Mouse (Mus musculus): Measurements from ENCODE around the gene Fcor. TPM values are rescaled to one million over a fixed set of nuclear protein-coding genes. Genes with fewer than 3 reads are reported as not detected.

Fcor gene
- polyA plus RNA-seq, 1 experiment from 2014 or later: 16.4 TPM

DNA sequence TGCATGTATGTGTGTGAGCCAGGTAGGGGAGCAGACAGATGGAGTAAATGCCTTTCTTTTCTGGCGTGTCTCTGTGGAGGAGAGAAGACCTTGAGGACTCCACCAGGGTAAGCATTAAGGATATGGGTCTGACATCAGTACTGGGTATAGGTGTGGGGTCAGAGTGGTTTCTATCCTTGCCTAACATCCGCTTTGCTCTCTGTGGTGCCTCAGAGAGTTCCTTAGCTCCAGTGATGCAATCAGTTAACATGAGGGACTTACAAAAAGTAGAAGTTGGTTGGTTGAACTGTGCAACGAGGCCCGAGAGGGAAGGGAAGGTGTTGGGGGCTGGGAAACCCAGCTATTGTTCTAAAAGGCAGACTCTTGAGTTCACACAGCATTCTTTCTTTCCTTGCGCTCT lies 7.8 kb downstream of the Fcor start:
- H3K9me3 ChIP-seq: no peaks in the 10 kb centered on the region
- ATAC-seq (ENCODE audit: low FRiP score, low read depth): no peak
- no peaks in the 10 kb centered on the region for H3K36me3 ChIP-seq
- H3K9ac ChIP-seq: no peak overlapping the region
- H3K27me3 ChIP-seq: no peaks in the 10 kb centered on the region
- no peak overlapping the region for H3K4me2 ChIP-seq (replicated peaks)
- H3K27ac ChIP-seq: no peak overlapping the region
- no peaks in the 10 kb centered on the region for H3K4me1 ChIP-seq
- no peak overlapping the region for H3K4me3 ChIP-seq
- 61% methylated on average over 5 of the region's 5 CpGs for WGBS

DNA sequence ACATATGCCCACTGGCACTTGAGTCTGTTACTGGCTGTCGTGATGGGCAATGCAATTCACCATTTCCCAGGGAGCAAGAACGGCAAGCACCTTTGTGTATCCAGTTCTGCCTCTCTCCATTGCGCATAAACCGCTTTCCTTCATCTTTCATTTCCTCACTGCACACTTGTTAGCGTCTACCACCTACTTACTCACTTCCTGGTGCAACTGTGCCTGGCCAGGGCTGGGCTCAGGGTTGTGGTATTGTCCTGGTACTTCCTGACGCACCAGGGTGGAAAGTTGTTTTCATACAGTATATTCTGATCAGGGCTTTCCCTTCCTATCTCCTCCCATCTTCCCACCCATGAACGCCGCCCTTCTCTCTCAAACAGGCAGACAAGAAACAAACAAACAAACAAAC lies 11.3 kb downstream of the Fcor start:
- Histone ChIP-seq H3K9me3 (no peaks in the 10 kb centered on the region), H3K27ac (no peak overlapping the region), H3K4me3 (no peak overlapping the region), H3K36me3 (no peaks in the 10 kb centered on the region), H3K4me2 (replicated peaks) (no peak overlapping the region), H3K9ac (no peak overlapping the region), H3K27me3 (0 out of 2 replicates have a peak, but pooled peaks cover 4% of the 10 kb centered on the region), H3K4me1 (no peaks in the 10 kb centered on the region)
- WGBS: 76% methylated on average over 8 of the region's 8 CpGs
- ATAC-seq (ENCODE audit: low FRiP score, low read depth): no peak

DNA sequence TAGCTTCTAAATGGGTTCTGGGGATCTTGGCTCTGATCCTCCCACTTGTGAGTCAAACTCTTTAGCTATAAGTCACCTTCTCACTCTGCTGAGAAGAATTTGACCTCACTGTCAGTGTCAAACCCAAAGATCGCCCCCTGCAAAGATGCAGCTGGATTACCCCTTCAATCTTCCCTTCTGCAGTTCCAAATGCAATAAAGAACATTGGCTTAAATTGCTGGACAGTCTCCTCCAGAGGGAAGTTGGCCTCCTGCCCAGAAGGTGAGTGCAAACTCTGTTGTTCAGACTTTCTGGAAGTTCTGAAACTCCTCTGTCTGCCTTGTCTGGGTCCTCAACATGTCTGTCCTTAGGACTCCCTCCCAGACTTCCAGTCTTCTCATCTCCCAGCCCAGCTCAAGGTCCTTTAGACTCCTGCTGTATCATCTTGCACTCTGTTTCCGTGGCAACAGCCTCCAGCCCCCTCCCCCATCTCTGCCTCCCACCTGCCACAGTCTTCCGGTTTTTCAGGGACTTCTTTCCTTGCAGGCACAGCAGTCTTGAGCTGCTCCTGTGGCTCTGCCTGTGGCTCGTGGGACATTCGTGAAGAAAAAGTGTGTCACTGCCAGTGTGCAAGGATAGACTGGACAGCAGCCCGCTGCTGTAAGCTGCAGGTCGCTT lies 15.3 kb downstream of the Fcor start:
- no peak overlapping the region for H3K9ac ChIP-seq
- no peaks in the 10 kb centered on the region for H3K4me1 ChIP-seq
- no peaks in the 10 kb centered on the region for H3K9me3 ChIP-seq
- H3K27me3 ChIP-seq: 0 out of 2 replicates have a peak, but pooled peaks cover 4% of the 10 kb centered on the region
- H3K36me3 ChIP-seq: no peaks in the 10 kb centered on the region
- H3K4me2 ChIP-seq (replicated peaks): no peak overlapping the region
- no peak overlapping the region for H3K27ac ChIP-seq
- peak; percentile 40; the same call in 1 of the 2 replicates for ATAC-seq (ENCODE audit: low FRiP score, low read depth)
- 23% methylated on average over 7 of the region's 7 CpGs for WGBS
- no peak overlapping the region for H3K4me3 ChIP-seq

DNA sequence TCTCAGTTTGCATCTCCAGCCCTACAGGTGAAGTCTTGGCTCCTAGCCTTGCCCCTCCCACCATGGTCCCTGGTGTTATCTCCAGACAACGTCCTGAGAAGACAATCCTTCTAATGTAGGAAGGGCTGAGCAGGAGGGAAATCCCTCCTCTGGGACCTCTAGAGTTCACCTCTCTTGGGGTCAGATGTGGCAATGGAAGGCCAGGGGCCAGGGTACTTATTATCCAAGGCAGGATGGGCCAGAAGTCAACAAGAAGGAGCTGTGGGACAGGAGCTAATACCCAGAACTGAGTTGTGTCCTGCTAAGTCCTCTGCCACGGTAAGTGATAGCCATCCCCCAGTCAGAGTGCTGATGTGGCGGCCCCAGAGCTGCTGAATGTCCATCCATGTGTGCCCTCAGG lies 16.6 kb downstream of the Fcor start, which contains the start of gene Retn:
Retn (plus strand) TSS at position 245 of the 400 bp plus-strand sequence.
- no peak for ATAC-seq (ENCODE audit: low FRiP score, low read depth)
- no peak within 1 kb of the TSS for H3K4me3 ChIP-seq
- no peaks in the 10 kb centered on the region for H3K4me1 ChIP-seq
- H3K27me3 ChIP-seq: 0 out of 2 replicates have a peak, but pooled peaks cover 4% of the 10 kb centered on the region
- 65% methylated on average over 3 of the region's 3 CpGs for WGBS
- H3K9me3 ChIP-seq: no peaks in the 10 kb centered on the region
- no peak within 1 kb of the TSS for H3K9ac ChIP-seq
- H3K4me2 ChIP-seq (replicated peaks): no peak within 1 kb of the TSS
- H3K27ac ChIP-seq: no peak within 1 kb of the TSS
- no peaks in the 10 kb centered on the region for H3K36me3 ChIP-seq

DNA sequence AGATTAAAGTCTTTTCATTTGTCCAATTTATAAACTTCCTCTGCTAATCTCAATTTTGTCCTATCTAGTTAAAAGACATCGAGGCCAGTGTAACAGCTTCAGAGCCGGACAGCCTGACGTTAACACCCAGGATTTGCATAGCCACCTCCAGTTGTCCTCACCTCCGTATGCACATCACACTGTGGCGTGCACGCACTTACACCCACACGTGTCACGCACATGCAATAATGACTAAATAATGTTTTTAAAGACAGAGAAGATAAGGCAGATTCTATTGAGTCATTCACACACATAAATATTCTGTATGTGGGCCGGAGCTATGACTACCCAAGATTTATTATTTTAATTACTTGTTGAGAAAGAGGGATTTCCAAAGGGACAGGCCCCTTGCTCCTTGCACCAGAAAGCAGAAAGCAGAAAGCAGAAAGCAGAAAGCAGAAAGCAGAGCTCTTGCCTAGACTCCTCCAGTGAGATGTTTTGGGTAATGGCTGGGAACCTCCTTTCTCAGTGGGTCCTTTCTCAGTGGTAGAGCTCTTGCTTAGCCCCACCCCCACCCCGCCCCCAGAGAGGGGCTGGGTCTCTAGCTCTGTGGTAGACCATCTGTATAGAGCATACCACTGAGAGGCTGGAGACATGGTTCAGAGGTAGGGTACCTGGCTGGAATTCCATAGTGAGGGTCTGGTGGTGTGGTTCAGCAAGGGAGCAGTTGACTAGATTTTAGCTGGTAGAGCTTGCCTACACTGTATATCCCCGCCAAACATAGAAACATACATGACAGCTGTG lies 17.2 kb downstream of the Fcor start:
- Histone ChIP-seq H3K4me1 (no peaks in the 10 kb centered on the region), H3K36me3 (no peaks in the 10 kb centered on the region), H3K27ac (no peak overlapping the region), H3K27me3 (0 out of 2 replicates have a peak, but pooled peaks cover 4% of the 10 kb centered on the region), H3K9ac (no peak overlapping the region), H3K9me3 (no peaks in the 10 kb centered on the region), H3K4me2 (replicated peaks) (no peak overlapping the region), H3K4me3 (no peak overlapping the region)
- ATAC-seq (ENCODE audit: low FRiP score, low read depth): no peak; the same call in 1 of the 2 replicates
- WGBS: 70% methylated on average over 11 of the region's 11 CpGs

DNA sequence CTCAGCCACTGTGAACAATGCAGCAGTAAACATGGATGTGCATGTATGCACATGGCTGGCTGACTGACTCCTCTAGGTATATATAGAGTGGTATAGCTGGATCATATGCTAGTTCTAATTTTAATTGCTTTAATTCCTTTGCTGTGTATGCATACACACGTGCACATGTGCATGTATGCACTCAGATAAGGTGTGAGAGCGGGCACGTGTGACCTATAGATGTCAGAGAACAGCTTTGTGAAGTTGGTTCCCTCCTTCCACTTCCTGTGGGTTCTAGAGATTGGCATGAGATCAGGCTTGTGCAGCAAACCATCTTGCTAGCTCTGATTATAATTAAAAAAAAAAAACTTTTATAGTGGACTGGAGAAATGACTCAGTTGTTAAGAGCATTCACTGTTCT lies 19.3 kb downstream of the Fcor start:
- no peak overlapping the region for H3K9ac ChIP-seq
- 0 out of 2 replicates have a peak, but pooled peaks cover 3% of the 10 kb centered on the region for H3K27me3 ChIP-seq
- no peaks in the 10 kb centered on the region for H3K4me1 ChIP-seq
- no peak overlapping the region for H3K4me2 ChIP-seq (replicated peaks)
- no peak for ATAC-seq (ENCODE audit: low FRiP score, low read depth)
- no peak overlapping the region for H3K4me3 ChIP-seq
- 69% methylated on average over 3 of the region's 3 CpGs for WGBS
- H3K36me3 ChIP-seq: no peaks in the 10 kb centered on the region
- no peaks in the 10 kb centered on the region for H3K9me3 ChIP-seq
- H3K27ac ChIP-seq: no peak overlapping the region

DNA sequence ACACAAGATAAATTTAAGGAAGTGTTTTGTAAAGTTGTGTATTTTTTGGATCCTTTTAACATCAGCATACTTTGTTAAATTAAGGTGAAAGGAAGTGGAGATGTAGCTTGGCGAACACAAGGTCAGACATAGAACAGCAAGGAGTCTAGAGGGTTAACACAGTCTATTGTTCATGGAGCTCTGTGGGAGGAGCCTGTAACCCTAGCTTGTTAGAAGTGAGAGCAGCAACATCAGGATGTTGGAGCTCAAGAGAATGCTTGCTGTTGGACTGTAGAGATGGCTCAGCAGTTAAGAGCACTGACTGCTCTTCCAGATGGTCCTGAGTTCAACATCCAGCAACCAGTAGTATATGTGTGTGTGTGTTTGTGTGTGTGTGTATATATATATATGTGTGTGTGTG lies 23.2 kb downstream of the Fcor start:
- peak; percentile 61; the same call in 1 of the 2 replicates for ATAC-seq (ENCODE audit: low FRiP score, low read depth)
- H3K9me3 ChIP-seq: no peaks in the 10 kb centered on the region
- no peak overlapping the region for H3K9ac ChIP-seq
- H3K4me2 ChIP-seq (replicated peaks): 0 out of 2 replicates have a peak overlapping the region, but pooled peaks have one; percentile 14
- no peak overlapping the region for H3K4me3 ChIP-seq
- 33% methylated on average over 1 of the region's 1 CpGs for WGBS
- no peaks in the 10 kb centered on the region for H3K27me3 ChIP-seq
- no peak overlapping the region for H3K27ac ChIP-seq
- H3K36me3 ChIP-seq: no peaks in the 10 kb centered on the region
- no peaks in the 10 kb centered on the region for H3K4me1 ChIP-seq

DNA sequence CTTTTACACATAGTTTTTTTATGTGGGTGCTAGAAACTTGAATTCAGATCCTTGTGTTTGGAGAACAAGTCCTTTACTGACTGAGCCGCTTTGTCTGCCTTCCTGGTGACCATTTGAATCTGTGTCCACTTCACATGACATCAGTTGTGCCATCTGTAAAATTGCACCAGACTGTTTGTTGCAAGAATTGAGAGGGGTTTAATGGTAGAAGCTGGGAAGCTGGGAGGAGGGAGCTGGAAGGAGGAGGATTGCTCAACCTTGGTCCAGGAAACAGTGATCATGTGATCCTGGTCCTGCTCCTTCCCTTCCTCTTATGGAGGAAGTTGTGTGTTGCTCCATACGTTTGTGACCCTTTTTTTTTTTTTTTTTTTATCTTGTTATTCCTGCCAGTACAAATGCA lies 23.9 kb downstream of the Fcor start:
- H3K27ac ChIP-seq: no peak overlapping the region
- 67% methylated on average over 2 of the region's 2 CpGs for WGBS
- no peaks in the 10 kb centered on the region for H3K9me3 ChIP-seq
- no peak for ATAC-seq (ENCODE audit: low FRiP score, low read depth)
- H3K4me3 ChIP-seq: no peak overlapping the region
- H3K36me3 ChIP-seq: no peaks in the 10 kb centered on the region
- H3K4me2 ChIP-seq (replicated peaks): no peak overlapping the region
- no peaks in the 10 kb centered on the region for H3K27me3 ChIP-seq
- H3K9ac ChIP-seq: no peak overlapping the region
- no peaks in the 10 kb centered on the region for H3K4me1 ChIP-seq

DNA sequence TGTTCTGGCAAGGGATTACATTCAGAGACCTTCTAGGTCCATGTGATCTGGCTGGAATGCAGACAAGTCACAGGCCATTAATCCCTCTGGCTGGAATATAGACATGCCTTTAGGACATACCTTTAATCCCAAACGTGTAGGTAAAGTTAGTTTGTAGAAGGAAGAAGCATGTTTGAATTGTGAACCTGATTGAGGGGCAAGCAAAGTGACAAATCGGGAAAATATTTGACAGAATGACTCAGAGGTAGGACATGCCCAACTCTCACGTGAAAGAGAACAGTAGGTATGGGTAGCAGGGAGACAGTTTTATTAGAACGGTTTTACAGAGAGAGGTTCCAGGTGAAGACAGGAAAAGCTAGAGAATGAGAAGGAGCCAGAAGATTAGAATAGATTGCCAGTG lies 24.6 kb downstream of the Fcor start:
- H3K36me3 ChIP-seq: no peaks in the 10 kb centered on the region
- H3K4me3 ChIP-seq: no peak overlapping the region
- WGBS: 75% methylated on average over 4 of the region's 4 CpGs
- no peaks in the 10 kb centered on the region for H3K9me3 ChIP-seq
- no peaks in the 10 kb centered on the region for H3K4me1 ChIP-seq
- no peak overlapping the region for H3K4me2 ChIP-seq (replicated peaks)
- H3K9ac ChIP-seq: no peak overlapping the region
- no peak overlapping the region for H3K27ac ChIP-seq
- no peaks in the 10 kb centered on the region for H3K27me3 ChIP-seq
- ATAC-seq (ENCODE audit: low FRiP score, low read depth): no peak

DNA sequence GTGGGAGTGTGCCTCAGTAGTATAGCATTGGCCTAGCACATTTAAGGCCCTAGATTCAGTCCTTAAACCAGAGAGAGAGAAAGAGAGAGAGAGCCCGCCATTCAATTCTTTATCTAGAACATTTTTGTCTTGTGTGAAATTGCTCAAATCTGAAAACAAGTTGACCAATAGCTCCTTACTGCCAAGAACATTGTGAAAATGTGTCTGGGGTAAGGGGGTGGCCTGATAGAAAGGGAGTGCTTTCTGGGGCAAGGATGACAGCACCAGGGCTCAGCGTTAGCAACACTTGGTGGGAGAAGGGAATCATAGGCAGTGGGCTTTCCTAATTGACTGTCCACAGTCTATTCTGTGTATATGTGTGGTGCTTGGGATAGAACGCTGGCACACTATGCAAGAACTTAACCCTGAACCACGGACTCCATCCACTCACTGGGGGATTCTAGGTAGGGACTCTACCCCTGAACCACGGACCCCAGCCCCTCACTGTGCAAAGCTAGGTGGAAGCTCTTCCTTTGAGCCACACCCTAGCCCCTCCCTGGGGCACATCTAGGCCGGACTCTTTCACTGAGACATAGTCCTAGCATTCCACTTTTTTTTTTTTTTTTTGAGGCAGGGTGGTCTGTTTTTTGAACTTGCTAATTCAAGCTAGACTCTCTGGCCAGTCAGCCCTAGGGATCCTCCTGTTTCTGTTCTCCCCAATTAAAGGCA lies 25.2 kb downstream of the Fcor start:
- WGBS: 77% methylated on average over 6 of the region's 6 CpGs
- ATAC-seq (ENCODE audit: low FRiP score, low read depth): no peak
- no peaks in the 10 kb centered on the region for H3K36me3 ChIP-seq

DNA sequence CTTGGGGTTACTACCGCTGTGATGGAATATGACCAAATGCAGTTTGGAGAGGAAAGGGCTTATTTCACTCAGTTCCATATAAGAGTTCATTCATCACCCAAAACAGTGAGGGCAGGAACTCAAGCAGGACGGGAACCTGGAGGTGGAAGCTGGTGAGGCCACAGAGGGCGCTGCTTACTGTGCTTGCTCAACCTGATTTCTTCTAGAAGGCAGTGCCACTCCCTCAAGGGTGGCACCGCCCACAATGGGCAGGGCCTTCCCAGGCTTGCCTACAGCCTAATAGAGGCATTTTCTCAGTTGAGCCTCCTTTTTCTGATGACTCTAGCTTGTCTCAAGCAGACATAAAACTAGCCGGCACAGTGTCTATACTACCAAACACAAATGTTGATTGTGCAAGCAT lies 26.4 kb downstream of the Fcor start:
- WGBS: 17% methylated on average over 5 of the region's 5 CpGs
- H3K27ac ChIP-seq: no peak overlapping the region
- no peak overlapping the region for H3K4me2 ChIP-seq (replicated peaks)
- no peaks in the 10 kb centered on the region for H3K27me3 ChIP-seq
- no peak for ATAC-seq (ENCODE audit: low FRiP score, low read depth)
- no peaks in the 10 kb centered on the region for H3K4me1 ChIP-seq
- H3K36me3 ChIP-seq: no peaks in the 10 kb centered on the region
- no peak overlapping the region for H3K4me3 ChIP-seq
- H3K9ac ChIP-seq: no peak overlapping the region
- H3K9me3 ChIP-seq: no peaks in the 10 kb centered on the region

More for the DNA sequence above, 25.2 kb downstream of the Fcor start:
- Histone ChIP-seq H3K27me3 (no peaks in the 10 kb centered on the region), H3K27ac (no peak overlapping the region), H3K4me1 (no peaks in the 10 kb centered on the region), H3K4me2 (replicated peaks) (no peak overlapping the region), H3K4me3 (no peak overlapping the region), H3K9me3 (no peaks in the 10 kb centered on the region), H3K9ac (no peak overlapping the region)

DNA sequence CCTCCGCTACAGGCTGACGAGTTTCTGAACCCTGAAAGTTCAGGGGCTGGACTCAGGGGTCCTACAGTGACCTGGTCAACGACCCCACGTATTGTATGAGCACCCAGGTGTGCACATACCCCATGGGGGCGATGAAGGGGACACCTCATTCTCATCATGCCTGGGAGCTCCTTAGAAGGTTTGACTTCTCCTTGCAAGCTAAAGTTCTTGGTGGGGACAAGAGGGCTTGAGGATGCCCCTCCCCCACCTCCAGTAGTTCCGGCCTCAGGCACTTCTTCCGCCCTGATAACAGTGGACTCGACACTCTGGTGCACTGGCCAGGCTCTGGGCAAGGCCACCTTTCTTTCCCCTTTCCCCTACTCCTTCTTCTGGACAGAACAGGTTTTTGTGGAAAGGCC lies 40.7 kb downstream of the Fcor start:
- no peaks in the 10 kb centered on the region; the same call in 1 of the 2 replicates for H3K36me3 ChIP-seq
- H3K27me3 ChIP-seq: peaks cover 29% of the 10 kb centered on the region
- peak overlapping the region; percentile 85 for H3K4me2 ChIP-seq (replicated peaks)
- peaks cover 12% of the 10 kb centered on the region; the same call in 1 of the 2 replicates for H3K4me1 ChIP-seq
- H3K9me3 ChIP-seq: no peaks in the 10 kb centered on the region
- WGBS: 28% methylated on average over 8 of the region's 8 CpGs
- H3K4me3 ChIP-seq: peak overlapping the region; percentile 53
- peak overlapping the region; percentile 48 for H3K9ac ChIP-seq
- ATAC-seq (ENCODE audit: low FRiP score, low read depth): no peak
- H3K27ac ChIP-seq: no peak overlapping the region
